Mouse (Mus musculus) frontal cortex, postnatal 36 days (tissue): ENCODE data around the gene Tst.
A peak's percentile ranks its signal among the peaks of the same experiment; 100 is the strongest.

Experiments used
- DNase-seq, 2 experiments: peaks; one replicate each; pipeline ENCODE4 v3.0.0; 2022; ENCODE audit warnings: low spot score in 2 of 2

Tst gene

DNA sequence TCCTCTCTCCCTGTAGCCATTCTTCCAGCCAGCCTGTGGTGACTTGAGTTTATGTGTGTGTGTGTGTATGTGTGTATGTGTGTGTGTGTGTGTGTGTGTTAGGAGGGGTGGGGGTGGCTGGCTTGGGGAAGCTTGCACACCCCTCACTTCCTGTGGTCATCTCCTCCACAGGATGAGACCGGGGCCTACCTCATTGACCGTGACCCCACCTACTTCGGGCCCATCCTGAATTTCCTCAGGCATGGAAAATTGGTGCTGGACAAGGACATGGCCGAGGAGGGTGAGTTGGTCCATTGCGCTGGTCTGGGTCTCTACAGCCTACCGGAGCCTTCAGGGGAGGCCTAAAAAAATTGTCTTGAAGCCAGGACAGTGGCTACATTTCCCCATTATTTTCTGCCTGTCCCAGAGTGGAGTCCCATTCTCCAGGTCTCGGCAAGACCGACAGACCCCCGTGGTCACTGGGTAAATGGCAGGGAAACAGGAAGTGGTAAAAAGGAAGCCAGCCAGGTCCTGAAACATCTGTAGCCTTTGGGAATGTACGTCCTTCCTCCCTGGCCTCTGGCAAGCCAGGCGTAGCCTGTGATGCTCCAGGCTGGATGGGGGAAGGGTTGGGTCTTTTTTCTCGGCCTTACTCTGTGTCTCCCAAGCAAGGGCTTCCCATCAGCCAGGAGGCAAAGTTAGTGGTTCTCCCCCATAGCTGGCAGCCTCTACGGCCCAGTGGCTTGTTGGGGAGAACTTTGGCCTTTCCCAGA lies 24.3 kb upstream of the Tst start:
- DNase-seq: no peak

DNA sequence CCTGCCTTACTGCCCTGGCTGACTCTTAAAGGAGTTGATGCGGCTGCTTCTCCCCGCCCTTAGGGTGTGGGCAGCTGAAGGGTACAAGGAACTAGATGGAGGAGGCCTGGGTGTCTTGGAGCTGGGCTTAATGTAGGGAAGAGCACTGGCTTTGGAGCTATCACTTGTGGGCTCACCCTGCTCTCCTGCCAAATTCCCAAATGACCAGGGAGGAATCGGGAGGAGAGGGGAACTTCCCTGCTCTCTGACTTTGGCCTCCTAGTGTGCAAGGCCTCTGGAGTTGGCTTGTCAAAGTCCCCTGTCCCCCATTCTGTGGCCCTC lies 23.4 kb upstream of the Tst start:
- DNase-seq: no peak

DNA sequence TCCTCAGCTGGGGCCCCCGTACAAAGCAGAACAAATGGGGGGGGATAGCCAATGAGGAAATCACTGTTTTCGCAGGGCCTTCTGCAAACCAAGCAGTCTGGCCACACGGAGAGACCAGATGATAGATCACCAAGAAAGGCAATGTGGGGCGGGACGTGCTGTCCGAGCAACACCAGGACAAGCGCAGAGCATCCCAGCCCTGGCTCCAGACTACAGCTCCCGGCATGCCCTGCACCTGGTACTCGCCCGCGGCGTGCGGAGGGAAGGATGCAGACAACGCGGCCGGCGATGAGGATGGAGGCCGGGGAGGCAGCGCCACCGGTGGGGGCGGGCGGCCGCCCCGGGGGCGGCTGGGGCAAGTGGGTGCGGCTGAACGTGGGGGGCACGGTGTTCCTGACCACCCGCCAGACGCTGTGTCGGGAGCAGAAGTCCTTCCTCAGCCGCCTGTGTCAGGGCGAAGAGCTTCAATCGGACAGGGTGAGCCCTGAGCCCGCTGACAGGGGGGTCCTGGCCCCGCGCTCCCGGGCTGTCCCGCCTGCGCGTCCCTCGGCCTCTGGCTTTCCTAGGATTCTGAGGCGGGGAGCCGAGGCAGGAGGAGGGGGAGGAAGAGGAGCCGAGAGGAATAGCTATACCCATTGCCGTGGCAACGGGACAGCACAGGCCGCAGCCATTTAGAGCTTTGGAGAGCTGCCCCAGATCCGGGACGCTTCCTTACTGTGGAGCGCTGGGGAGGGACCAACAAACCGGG lies 22.9 kb upstream of the Tst start, which contains the start of gene Kctd17:
TSS of gene Kctd17 (plus strand) at position 174 of the 748 bp plus-strand sequence.
- DNase-seq: peak; percentile 80 to 83

DNA sequence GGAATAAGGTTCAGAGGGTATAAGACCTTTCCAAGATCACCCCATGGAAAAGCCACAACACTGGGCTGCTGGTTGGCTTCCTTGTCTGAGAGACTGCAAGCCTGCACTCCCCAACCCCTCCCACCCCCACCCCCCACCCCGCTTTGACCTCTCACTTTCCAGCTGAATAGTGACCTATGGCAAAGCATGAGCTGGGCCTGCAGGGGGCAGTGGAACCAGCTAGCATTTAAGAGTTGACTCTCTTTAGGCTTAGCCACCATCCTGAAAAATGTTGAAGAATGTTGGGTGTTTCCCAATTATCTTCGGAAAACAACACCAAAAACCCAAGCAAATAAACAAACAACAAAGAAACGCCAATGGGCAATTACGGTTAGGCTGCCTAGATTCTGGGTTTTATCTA lies 19.5 kb upstream of the Tst start:
- no peak for DNase-seq

DNA sequence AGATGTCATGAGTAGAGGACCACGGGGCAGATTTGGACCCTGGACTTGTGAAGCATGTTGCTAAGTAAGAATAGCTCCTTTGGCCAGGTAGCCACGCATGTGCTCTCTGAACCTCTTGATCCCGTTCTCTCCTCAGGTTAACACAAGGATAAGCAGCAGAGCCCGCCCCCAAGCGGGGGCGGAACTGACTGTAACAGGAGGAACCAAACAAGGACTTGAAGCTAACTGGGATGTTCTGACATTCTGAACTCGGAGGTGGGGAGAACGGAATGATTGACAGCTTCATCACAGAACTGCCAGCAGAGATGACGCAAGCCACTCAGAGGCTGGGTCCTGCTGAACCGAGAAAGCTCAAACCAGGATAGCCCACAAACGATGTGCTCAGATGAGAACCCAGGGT lies 18.8 kb upstream of the Tst start:
- DNase-seq: no peak

DNA sequence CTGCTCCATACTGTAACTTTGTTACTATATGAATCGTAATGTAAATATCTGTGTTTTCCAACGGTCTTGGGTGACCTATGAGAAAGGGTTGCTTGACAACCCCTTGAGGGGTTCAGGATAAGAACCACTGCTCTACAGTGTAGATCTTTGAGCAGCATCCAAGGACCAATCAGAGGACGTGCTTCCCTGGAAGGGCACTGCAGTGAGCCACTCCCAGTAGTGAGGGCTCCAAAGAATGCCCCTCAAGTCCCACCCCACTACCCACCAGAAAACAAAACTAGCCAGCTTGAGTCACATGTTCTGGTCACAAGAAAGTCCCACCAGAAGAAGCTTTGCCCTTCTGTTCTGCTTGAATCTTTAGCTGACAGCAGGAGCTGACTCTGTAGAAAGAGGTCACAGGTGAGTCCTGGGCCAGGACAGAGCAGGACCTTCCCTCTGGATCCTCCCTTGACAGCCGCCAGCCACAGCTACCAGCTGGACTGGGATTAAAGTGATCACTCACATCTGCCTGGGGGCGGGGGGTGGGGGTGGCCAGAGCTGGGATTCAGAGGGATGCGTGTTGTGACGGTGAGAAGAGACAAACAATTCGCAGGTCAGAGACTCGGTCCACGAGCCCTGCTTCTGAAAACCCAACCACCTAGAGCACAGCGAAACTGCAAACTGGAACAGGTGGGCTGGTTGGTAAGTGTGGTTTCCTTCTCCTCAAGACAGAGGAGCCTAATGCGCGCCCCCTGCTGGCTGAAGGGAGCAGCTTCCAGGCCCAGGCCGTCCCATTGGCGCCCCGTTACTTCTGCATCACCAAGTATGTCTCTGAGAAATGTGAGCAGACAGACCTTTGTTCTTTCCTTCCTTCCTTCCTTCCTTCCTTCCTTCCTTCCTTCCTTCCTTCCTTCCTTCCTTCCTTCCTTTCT lies 16.6 kb upstream of the Tst start:
- DNase-seq: peak; percentile 81 to 86

DNA sequence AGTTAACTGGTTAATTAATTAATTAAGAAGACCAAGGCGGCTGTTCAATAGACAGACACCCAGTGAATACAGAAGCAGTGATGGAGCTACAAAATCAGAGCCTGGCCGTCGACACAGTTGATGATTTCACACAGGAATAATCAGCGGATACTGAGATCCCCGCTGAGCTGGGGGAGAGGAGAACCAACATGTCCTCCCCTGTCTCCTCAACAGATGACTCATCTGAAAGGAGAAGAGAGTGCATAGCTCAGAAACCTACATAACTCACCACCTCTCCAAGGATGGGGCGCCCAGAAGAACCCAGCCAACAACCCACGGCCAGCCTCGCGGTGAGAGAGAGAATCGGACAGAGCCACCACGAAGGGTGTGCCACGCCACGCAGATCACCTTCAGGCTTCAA lies 14.7 kb upstream of the Tst start:
- no peak for DNase-seq

DNA sequence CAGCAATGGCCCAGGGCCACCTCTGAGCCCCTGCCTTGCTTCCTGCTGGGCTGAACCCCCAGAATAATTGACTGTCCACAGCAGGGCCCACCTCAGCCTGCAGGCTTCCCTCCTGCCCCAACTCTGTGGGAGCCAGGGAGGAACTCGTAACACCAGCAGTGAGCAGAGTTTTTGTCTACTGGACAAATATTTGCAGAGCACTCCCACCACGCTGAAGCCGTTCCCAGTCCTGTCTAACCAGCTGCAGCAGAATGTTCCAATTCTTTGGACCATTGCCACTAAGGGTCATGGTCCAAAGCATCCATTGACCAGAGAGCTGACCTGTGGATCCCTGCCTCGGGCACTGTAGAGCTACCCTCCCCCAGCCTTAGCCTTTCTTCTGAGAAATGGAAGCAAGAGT lies 11.2 kb upstream of the Tst start:
- DNase-seq: no peak

DNA sequence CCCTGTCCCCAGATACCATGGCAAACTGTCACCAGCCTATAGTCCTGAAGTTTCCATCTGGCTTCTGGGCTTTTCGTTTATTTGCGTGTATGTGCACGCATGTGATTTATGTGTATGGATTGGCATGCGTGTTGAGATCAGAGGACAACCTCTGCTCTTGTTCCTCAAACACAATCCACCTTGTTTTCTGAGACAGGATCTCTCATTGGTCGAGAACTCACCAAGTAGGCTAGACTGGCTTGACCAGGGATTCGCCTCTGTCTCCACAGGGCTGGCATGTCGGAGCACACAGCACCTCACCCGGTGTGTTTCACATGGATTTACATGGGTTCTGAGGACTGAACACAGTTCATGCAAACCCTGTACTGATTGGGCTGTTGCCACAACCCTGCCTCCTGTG lies 8.4 kb upstream of the Tst start:
- DNase-seq: no peak

DNA sequence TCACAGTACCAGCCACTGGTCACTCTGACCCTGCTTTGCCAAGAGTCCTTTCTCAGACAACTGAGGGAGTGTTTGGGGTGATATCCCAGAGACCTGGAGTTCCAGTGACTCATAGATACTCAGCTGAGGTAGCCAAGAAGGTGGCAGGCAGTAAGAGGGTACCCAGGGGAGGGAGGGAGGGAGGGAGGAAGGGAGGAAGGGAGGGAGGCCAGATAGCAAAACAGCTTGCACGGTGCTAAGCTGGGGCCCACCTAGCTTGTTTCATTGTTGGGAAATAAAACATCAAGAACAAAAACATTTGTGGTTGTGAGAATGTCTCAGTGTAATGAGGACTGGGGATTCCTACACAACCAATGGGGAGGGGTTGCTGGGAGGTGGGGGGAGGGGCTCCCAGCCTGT lies 8.0 kb upstream of the Tst start:
- no peak for DNase-seq

DNA sequence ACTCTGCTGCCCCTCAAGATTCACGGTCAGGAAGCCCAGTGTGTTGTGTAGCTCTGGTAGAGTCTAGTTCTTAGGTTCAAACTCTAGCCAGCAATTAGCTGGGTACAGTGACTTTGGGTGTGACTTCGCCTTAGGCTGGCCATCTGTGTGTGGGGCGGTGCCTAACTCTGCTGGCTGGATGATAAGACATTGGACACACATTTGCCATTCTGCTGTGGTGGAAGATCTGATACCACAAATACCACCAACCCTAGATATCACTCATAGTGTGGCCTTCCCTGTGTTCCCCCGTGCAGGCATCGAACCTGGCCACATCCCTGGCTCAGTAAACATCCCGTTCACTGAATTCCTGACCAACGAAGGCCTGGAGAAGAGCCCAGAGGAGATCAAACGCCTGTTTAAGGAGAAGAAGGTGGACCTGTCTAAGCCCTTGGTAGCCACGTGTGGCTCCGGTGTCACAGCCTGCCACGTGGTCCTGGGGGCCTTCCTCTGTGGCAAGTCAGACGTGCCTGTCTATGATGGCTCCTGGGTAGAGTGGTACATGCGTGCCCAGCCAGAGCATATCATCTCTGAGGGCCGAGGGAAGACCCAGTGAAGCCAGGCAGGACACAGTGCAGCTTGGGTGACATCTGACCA lies 7.5 kb upstream of the Tst start:
- DNase-seq: no peak

DNA sequence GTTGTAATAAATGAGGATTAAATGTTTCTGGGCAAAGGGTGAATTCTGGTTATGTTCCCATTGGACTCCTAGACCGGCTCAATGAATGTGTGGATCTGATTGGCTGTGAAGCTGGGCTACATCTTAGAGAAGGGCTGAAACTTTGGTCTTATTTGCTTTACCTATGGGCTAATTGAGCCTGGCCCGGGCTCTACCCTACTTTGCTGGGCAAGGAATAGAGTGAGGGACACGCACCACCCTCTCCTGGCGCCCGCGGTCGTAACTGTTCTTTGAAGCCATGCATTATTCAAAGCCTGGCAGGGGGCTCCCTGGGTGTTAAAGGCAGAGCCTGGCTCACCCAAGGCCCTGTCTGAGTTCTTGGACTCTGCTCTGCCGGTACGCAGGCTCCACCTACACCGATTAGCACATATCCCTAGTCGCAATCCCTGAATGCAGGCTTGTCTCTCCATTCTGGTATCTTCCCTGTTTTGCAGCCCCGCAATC lies 3.9 kb upstream of the Tst start:
- DNase-seq: no peak

DNA sequence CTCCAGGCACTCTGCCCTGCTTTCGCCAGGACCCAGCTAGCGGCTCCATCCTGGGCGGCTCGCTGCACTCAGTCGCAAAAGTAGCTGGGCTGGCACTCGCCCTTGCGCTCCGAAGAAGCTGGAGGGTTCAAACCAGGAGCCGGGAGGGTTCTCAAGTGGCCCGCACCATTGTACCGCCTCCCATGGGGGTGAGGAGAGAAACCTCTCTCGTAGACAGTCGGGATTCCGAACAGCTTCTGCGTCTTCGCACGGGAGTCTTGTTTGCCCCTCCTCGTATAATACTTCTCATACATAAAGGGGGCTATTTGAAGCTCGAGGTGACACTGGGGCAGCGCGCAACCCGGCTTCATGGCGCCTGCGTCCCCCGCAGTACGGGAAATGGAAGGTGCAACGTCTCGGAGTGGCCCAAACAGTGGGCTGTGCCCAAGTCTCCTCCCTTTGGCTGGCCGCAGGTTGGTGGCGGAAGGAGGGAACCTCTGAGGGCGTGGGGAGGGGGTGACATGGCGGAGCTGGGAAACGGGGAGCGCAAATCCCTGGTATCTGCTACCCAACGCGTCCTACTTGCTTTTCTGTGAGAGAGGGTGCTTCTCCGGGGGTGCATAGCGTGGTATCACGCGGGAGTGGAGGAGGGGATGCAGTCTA lies 707 bp upstream of the Tst start, which contains the start of gene Mpst:
TSS of gene Mpst (plus strand) at position 124 of the 642 bp plus-strand sequence.
- DNase-seq: peak; percentile 93

DNA sequence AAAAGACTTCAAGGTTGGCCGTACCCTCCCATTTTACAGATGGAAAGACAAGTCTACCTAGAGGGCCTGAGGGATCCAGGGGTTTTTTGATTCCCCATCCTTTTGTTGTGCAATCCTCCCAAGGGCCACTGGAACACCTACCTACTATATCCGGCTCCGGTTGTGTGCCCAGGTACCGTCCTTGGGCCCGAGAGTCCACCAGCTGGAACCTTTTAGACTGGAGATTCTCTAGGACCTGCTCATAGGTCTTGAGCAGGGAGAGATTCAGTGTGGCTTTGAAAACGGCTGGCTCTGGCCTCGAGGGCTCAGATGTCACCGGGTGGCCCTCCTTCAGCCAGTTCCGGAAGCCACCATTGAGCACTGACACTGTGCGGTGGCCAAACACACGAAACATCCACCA lies 609 bp downstream of the Tst start:
- DNase-seq: no peak

DNA sequence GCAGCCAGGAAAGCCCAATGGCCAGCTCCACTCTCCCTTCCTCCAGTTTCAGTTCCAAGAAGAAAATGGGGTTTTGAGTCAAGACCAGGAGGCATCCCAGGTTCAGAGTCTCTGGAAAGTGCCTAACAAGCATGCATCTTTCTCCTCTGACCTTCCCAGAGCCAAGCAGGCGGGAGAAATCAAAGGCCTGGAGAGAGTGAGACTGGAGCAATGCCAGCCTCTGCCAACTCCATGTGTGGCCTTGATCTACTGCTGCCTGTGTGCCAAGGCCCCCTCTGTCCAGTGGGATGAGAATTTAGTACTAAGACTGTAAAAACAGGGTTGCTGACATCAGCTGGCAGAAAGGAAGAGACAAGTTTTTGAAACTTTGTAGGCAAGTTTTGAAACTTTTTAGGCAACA lies 1.8 kb downstream of the Tst start:
- no peak for DNase-seq

DNA sequence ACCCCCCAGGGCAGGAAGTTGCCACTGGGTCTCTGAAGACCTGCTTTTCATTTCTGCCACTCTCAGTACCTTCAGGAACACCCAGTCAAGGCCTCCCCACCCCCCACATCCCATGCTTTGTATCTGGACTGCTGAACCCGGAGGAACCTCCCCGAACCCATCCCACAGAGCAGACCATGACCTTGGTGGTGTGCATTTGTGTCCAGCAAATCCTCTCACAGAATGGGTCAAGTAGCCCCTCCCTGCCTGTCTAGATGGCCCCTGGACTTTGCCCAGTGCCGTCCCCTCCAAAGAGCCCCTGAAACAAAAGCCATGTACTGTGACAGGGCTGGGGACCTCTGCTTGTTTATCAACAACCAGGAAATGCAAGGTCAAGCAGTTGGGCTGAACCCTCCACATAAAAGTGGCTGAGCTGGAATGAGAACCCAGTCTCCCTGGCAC lies 2.4 kb downstream of the Tst start:
- no peak for DNase-seq

DNA sequence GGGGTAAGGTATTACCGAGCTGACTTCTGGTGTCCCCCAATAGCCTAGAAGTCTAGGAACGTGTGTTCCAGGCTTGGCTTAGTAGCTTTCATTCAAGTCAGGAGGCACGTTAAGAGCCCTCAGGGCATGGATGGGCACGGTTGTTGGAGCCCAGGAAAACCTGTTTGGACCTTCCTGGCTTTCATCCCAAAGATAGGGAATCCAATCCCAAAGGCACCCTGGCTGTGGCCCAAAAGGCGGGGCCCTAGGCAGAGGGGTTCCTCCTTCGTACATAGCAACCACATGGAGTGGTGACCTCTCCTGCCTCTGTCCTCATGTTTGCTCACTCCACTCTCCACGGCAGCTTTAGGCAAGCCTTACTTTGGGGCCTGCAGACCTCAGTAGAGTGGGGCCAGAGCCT lies 3.3 kb downstream of the Tst start:
- DNase-seq: no peak

DNA sequence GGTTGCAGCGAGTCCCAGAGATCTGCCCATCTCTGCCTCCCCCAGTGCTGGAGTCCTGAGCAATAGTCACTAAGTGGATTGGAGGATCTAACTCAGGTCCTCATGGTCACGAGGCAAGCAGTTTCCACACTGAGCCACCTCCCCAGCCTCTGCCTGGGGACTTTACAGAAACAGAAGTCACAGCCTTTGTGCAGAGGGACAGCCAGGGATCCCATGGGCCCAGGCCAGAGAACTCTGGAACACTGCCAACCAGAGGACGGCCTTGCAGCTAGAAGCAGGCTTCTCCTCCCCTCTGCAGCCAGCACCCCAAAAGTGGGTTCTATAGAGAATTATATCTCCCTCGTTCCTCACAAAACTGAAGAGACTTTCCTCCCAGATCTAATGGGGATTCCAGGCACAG lies 3.8 kb downstream of the Tst start:
- DNase-seq: peak in 1 of 2 experiments; percentile 42

DNA sequence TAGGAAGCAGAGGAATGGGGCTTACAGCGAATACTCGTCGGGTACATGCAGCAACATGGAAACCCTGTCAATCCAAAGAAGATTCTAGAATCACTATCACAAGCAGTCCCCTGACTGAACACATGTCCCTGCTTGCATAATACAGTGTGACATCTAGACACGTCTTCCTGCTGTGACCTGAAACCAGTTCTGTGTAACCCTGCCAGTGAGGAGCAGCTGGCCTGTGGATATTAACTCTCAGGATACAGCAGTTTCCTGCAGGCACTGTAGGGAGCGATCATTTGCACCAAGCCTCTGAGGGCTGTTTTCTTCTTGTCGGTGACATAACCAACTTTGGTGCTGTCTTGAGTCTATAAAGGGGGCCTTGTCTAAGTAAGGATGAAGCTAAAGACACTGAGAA lies 4.4 kb downstream of the Tst start:
- DNase-seq: no peak

DNA sequence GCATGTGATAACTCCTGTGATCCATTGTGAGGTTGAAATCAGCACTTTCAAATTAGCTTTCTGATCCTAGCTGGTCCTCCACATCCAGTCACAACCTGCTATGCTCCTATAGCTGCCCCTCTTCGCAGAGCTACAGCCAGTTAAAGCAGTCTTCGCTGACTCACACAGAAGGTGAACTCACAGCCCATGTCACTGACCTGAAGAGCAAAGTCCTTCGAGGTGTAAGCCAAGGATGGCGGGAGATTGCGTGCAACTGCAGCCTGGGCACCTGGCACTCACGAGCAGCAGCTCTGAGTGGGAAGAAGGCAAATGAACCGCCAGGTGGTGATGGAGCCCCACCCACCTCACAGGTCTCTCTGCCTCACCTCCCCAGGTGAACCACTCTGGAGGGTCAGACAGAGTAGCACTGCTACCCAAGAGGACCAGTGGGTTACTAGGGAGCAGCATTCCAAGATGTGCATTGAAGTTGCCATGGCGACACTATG lies 10.2 kb downstream of the Tst start, which contains the start of gene Tex33:
TSS of gene Tex33 (minus strand) at position 435 of the 485 bp plus-strand sequence.
- DNase-seq: no peak

DNA sequence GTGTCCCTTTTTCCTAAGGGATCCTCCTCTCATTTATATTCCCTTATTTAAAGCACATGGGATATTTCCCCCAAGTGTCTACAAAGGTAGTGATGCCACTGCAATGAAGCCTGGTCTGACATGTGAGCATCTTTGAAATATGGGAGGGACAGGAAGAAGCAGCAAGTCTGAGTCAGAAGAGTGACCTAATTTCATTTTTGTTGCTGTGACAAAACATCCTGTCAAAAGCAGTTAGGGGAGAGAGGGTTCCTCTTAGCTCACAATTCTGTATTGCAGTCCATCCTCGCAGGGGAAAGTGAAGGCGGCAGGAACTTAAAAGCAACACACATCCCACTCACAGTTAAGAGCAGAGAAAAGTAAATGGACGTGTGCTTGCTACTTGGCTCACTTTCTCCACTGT lies 14.9 kb downstream of the Tst start:
- no peak for DNase-seq
